Mouse (Mus musculus) liver, adult 2 months (tissue): ENCODE results near the gene Irgc1.

Source experiments
- CTCF ChIP-seq: fragments of 200-500 bp; IDR thresholded peaks from 2 replicates; pipeline ENCODE4 v1.5.1; 2011; ENCODE audit warnings: low read depth, low read length, control low read depth
- POLR2A ChIP-seq: fragments of 200-500 bp; IDR thresholded peaks from 2 replicates; pipeline ENCODE4 v1.6.1; 2011; ENCODE audit warnings: low read length, control low read depth; ENCODE audit not compliant: insufficient read depth; ENCODE audit errors: extremely low read depth

DNA sequence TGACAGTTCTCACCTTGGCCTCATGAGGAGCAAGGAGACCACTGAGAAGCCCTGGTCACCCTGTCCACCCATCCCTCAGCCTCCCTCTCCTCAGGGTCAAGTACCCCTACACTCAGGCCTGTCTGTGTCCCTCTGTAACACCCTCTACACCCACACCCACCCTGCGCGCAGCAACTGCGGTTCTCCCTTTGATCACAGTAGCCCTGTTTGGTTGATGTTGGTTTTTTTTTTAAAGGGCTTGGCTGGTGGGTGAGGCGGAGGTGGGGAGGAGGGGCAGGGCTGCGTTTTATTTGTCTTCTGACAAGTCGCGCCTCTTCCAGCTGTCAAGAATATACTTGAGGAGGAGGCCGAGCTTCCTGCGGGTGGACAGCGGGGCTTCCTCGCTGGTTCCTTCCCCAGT is 20.4 kb downstream of the Irgc1 start:
- TF ChIP-seq CTCF (no peak), POLR2A (no peak)
